Mouse (Mus musculus) heart, postnatal 36 days (tissue): ENCODE measurements at regions not wholly inside any gene's neighbourhood (a gene's known extent, or its start where the extent isn't known, plus 50 kb on each side); places are given as distances from the start of the nearest gene placed in this dataset.
A peak's percentile ranks its signal among the peaks of the same experiment; 100 is the strongest.

ENCODE experiments used
- DNase-seq, 2 experiments: peaks; one replicate each; pipeline ENCODE4 v3.0.0; 2021 to 2022
- intact Hi-C: fragments of 180-260 bp; cut with DNase I; formaldehyde crosslinking; loops from one replicate; pipeline ENCODE4 v1.15.1; 2025

DNA sequence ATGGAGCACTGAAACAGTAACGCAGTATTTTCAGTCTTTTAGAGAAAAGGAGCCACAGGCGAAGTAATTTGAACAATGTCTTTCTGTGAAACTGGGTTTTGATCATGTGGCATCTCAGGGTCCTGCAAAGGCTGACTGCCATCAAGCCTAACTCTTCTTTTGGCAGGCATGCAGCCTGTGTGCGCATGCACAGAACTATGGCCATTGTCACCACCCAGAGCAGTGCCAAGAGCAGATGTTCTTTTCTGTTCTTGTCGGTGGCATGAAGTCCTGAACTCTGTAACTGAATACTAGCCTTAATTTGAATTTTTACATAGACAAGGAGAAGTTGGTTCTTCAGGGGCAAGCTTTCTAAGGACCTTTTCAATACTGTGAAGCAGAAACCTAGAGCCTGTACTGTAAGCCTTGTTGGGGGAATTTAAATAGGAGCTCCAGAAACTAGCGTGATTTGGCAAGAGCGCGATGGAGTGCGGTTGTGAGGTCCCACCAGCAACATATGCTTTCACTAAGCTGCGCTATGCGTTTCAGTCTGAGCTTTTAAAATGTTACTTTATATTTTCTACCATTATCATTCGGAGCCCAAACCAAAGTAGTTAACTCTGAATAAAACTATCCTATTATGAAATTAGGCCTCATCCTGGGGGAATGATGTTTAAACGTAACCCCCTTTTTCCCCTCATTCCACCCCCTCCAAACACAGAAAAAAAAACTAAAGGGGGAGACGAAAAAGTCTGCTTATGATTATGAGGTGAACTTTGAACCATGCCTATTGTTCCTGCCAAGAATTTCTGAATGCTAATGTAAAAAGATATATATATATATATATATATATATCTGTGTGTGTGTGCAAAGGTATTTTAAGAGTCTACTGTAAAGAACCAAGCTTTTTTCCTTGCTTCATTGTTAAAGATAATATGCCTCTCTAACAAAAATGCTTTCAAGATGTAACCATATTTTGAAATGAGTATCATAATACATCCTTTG is 606.3 kb downstream of the Nfib start:
- no peak for DNase-seq
- intact Hi-C loops = no loop called here

DNA sequence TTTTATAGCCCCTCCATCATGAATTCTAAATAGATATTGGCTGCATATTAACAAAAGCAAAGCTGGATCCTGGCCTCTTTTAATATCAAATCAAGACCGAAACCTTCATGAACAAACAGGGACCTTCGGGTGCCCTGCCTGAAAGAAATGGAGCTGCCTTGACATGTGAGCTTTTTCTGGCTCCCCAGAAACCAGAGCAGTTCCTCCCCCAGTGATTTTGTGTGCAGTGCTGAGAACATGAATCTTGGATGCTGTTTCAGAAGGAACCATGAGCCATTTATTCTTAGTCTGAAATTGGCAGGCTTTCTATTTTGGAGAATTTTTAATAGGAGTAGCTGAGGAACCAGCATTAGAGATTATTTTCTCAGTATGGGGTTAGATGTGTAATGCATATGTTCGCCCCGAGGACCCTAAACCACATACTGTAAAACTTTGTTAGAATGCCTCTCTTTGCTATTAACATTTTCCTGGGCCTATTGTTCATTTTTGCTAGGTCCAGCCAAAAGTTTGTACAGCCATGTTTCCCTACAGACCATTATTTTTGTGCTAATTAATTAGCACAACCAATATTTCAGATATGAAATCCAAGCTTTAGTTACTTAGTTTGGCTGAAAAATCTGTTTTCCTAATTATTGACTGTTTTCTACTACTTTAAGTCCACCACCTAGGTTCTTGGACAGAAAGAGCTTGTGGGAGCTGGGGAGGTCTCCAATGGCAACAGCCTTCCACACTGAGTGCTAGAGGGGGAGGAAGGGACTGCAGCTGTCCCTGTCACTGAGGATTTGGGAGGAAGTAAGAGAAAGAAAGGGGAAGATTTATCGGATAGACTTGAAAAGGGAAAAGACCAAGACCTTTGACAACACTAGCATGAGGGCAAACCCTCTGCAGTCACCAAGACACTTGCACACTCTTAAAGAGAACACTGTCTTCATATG is 613.0 kb downstream of the Nfib start:
- intact Hi-C loops = loop anchor here (2.0 kb wide), 1 partner anchor 48 kb away; no protein-coding TSS in a partner anchor
- peak; percentile 17 to 24 for DNase-seq

DNA sequence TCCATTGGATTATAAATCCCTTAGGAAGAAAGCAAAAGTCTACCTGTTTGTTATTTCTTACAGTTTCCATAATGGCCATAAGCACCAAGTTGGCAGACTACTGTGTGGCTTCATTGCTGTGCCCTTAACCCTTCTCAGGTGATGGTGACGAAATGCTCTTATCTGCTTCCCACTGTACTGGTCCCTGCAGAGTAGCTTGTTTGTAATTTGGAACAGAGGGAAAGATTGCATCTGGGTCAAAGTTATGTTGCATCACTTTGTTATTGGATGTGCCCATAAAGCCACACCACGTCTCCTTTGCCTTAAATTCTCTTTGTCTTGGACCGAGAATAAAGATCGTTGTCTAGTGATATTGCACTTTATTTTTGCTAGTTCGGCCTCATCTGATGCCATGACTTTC is 615.9 kb downstream of the Nfib start:
- intact Hi-C loops = no loop called here
- DNase-seq = no peak

DNA sequence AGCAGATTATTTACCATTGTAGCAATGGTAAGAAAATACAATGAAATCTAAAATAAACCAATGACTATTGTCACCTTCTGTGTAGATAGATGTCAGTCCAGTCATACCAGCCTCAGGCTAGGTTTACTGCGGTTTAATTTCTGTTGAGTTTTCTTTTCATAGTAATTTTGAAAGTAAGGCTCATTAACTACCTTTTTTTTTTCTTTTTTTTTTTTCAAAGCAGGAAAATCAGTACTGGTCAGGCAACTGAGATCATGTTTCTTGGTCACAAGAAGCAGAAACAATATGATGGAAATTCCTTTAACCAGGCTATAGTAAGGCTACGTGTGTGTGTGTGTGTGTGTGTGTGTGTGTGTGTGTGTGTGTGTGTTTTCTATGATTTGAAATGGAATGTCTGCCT is 622.0 kb downstream of the Nfib start:
- no peak for DNase-seq
- intact Hi-C loops = no loop called here

DNA sequence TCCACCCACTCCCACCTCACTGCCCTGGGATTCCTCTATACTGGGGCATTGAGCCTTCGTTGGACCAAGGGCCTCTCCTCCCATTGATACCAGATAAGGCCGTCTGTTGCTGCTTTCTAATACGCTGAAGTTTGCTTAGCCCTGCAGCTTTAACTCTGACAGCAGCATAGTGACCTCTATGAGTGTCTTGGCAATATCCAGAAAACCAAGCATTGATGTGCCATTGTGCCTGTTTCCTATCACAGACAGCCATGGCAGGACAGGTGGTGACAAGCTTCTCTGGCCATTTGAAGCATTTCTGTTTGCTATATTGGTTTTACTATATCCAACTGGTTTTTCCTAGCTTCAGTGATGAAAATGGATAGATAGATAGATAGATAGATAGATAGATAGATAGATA is 625.4 kb upstream of the Mpdz start:
- DNase-seq = no peak
- intact Hi-C loops = loop anchor here (5.0 kb wide), 4 partner anchors 64 to 486 kb away; no protein-coding TSS in a partner anchor

DNA sequence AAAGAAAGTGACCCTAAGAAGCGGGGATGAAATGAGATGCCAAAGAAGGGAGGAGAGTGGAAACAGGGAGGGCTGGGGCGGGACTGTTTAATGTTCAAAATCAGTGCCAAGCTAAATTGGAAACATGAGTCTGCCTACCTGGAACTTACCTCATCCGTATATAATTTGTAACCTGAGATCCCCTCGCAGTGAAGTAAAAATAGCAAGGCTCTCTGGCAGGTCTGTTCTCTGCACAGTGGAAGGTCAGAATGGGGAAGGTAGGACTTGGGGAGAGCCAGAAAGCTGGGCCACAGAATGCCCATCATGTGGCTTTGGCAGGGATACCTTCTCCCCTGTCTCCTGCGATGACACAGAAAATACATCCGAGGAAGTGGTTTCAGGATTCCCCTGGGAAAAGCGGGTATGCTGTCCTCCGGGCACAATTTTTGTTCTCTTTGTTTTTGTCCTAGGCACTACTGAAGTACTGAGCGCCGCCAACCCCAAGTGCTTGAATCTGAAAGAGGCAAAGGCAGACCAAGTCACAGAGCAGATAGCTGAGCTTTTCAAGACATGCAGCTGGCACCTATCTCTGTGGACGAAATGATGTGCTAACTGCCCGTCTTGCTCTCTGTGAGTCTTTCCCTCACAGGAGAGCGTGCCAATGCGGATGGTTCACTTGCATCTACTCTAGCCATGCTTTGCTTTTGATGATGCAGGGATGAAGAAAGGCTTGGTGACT is 623.2 kb upstream of the Mpdz start:
- intact Hi-C loops = loop anchor here (5.0 kb wide), 4 partner anchors 67 to 483 kb away; no protein-coding TSS in a partner anchor
- DNase-seq = peak; percentile 23 to 63

DNA sequence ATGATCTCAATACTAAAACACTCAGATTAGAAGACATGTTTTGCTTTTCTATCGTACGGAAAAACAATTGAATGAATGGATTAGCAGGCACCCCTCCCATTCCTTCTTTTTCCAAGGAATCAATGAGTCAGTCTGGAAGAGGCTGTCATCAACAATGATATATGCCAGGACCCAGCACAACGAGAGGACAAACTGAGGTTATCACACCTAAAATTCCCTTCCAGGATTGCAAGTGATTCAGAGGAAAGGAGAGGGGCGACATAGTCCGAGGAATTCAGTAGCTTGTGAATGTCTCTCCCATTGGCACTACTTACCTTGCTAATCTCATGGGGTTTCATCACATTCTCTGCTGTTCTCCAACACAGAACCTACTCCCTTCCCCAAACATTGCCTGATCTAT is 620.1 kb upstream of the Mpdz start:
- DNase-seq = peak in 1 of 2 experiments; percentile 17
- intact Hi-C loops = loop anchor here (5.0 kb wide), 1 partner anchor 495 kb away; no protein-coding TSS in a partner anchor

DNA sequence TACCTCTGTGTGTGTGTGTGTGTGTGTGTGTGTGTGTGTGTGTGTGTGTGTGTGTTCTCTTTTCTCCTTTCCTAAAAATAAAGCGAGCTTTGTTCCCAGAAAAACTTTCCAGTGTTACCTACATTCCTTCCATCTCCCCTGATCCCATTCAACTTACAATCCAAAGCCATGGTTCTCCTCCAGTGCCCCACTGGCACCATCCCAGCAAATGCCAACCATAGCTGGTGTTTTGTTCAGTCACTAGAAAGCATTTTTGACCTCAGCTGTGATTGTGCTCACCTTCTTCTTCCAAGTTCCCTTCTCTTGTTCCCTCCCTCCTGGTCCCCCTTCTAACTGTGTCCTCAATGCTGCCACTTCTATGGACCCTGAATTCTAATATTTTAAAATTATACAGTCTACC is 614.1 kb upstream of the Mpdz start:
- DNase-seq = peak in 1 of 2 experiments; percentile 34
- intact Hi-C loops = no loop called here

DNA sequence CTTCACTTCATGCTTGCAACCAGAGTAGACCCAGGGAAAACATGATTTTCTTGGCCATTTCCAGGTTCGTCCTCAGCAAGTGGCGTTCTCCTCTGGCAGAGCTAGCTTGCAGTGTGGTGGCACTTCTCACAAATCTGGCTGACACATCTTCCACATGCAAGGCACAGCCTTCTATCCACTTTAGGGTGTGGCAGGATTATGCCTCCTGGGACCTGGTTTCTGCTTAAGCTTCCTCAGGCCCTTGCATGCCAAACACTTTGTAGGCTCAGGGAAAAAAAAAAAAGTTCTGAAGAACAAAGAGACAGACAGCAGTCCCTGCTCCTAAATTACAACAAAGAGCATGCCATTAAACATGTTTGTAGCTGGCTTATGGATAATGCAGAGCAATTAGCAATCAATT is 605.6 kb upstream of the Mpdz start:
- intact Hi-C loops = no loop called here
- DNase-seq = no peak

DNA sequence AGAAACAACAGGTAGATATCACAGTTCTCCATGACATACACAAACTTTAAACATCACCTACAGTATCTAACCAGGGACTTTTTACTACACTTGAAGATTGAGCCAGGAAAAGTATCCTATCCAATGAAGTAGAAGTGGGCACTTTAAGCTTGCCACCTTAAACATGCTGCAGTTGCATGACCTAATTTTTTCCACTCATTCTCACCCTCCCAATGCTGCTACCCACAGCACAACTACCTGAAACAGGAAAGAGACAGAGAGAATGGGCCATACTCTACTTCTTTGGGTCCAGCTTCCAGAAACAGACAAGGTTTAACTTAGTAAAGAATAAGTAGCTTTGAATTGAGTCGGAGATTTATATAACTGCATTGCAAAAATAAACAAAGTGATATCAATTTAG is 594.9 kb upstream of the Mpdz start:
- intact Hi-C loops = no loop called here
- no peak for DNase-seq

DNA sequence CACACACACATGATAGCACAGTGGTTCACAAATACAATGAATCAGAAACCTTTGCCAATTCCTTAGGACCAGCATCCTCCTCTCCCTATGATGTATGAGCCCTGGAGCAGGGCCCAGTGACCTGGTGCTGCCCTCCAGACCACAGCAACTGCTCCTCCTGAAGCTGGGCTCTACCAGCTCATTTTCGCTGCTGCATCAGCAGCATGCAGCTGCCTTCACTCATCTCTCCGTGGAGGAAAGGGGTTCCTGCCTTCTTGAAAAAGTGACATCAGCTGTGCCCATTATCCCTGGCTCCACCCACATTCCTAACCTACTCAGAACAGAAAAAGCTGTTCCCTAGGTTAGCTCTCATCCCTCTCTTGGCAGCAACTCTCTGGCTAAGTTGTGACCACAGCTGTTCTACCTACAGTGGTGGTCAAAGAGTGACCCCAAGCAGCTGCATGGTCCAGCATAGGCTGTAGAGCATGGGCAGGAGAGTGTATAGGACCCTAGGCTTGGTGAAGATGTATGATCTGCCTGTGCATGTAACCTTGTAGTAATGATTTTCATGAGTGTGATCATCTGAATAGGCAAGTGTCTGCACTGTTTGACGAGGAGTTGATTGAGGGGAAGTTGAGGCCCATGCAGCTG is 592.6 kb upstream of the Mpdz start:
- no peak for DNase-seq
- intact Hi-C loops = no loop called here

DNA sequence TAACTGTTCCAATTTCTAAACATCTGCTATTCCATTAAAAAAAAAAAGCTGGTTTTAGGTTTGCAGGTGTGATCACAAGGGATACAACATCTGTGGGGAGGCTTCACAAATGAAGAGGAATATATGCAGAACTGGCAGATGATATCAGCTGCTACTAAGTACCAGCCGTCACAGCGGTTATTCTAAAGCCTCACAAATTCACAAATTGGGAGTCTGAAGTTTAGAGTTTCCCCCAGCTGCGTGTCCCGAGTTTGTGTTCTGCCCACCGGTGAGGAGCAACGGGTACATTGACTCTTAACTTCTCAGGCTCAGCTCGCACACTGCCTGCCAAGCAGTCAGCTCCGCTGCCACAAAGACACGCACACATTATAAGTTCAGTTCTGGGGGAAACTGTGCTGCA is 586.6 kb upstream of the Mpdz start:
- no peak for DNase-seq
- intact Hi-C loops = no loop called here

DNA sequence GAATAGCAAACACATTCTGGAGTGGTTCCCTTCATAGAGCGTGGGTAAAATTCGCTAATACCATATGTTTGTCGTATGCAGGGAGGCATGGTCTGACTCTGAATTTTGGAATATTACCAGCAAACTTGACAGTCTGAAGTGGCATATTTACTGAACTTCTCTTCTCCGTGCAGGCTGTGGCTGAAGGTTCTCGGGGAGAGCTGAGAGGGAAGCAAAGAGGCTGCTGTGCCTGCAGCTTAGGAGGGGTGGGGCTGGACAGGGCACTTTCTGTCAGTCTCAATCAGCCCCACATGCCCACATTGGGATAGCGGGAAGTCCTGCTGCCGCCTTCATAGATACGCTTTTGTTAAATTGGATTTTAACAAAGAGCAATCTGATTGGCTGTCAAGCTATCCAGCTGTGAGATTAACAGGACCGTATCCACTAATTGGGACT is 584.8 kb upstream of the Mpdz start:
- intact Hi-C loops = no loop called here
- DNase-seq = no peak

DNA sequence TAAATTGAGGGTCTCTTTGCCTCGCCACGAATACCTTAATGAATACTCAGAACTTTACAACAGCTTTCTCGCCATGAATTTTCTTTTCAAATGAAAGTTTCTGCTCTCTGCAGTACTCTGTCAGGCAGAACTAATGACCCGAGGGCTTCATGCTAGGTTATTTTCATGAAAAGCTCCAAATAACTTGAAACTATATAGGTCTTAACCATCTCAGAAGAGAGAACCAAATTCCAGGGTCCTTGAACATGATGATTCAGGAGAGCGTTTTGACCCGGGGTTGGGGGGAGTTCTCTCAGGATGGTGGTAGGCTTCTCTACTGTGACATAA is 558.8 kb upstream of the Mpdz start:
- no peak for DNase-seq
- intact Hi-C loops = no loop called here

DNA sequence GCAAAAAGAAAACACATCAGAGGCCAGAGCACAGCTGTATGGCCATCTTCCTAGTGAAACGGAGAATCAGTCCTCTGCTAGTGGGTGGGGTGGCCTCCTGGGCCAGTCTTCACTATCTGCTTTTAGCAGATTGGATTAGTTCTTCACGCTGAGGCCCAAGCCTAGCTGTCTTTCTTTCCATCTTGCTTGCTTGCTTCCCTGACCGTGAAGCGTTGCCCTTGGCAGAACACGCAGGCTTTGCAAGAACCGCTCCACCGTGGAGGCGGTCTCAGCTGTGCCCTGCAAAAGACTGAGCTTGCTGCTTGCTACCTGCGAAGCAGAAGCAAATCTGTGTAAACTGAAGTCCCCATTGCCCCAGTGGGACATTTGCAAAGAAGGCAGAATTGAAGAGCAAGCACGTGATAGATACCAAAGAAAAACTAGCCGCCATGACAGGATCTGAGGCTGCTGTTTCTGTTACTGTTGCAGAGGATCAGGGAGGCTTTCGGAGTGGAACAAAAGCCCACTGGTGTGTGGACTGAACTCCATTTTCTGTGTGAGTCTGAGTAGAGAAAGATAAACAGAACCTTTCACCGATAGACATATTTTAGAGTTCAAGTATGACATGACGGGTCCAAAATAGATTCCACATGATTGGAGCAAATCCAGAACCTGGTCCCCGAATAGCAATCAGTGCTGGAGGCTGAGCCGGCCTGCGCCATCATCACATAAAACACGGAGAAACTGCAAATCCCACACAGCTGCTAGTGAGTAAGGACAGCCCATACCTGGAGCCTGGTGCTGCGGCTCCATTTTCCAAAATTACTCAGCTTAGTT is 558.2 kb upstream of the Mpdz start:
- intact Hi-C loops = no loop called here
- DNase-seq = peak; percentile 20 to 37

DNA sequence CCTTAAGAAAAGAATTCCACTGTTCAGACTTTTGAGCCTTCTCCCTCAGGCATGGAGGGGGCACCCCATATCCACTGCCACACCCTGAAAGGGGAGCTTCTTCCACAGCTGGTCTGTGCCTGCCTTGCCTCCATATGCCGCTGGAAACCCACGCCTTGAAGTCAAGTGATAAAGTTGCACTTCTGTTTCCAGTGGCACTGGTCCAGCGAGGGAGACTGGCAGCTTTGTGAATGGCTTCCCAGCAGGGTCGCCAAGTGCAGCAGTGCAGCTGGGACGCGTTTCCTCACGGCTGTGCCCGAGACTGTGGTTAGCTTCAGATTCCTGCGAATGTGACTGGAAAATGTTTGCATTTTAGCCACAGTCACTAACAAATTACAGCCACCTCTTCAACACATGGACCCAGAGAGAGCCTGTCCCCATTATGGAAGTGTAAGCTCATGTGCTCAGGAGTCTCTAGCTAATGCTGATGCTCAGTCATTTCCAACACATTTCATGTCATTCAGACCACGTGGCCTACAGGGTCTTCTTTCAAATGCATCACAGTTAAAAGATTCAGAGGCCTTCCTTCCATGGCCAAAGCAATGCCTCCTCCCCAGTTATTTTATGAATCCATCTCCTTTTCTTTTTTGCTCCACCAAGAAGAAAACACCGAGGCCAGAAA is 557.2 kb upstream of the Mpdz start:
- peak; percentile 28 to 33 for DNase-seq
- intact Hi-C loops = loop anchor here (5.0 kb wide), 1 partner anchor 133 kb away; no protein-coding TSS in a partner anchor

DNA sequence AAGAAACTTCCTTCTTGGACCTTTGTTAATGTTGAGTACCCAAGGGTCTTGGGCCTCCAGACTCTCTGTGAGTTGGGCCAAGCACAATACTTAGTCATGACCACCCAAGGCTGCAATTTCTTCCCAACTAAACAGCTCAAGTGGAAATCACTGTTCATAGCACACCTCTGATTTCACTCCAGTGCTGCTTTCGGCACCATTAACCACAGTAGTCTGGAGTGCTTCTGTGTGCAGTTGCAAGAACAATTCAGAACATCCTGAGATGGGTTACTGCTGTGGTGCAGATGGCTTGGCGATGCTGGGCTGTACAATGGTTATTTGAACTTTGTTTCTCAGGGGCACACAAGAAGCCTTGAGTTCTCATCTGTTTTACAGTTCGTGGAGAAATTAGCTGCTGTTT is 556.5 kb upstream of the Mpdz start:
- no peak for DNase-seq
- intact Hi-C loops = loop anchor here (5.0 kb wide), 1 partner anchor 133 kb away; no protein-coding TSS in a partner anchor

DNA sequence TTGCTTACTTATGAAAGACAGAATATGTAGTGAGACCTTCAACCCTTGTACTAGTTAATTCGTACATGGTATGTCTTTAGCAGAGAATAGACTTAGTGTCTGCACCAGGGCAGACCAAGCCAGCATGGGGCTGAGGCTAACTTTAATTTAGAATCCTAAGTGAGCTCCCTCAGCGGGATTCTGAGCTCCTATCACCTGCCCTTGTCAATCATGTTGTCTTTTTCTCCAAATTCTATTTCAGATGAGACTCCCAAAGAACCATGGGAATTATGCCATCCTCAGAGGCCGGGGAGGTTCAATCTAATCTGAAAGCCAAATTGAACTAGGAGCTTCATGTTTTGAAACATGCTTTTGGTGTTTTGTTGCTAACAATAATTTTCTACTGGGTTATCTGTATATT is 553.8 kb upstream of the Mpdz start:
- intact Hi-C loops = loop anchor here (5.0 kb wide), 1 partner anchor 136 kb away; no protein-coding TSS in a partner anchor
- DNase-seq = no peak
